Mouse (Mus musculus) ES-Bruce4 (cell line): ENCODE measurements around the gene Cbx7. TPM values are rescaled to one million over a fixed set of nuclear protein-coding genes. Genes with fewer than 3 reads are reported as not detected.
A peak's percentile ranks its signal among the peaks of the same experiment; 100 is the strongest.
"Not testable (repeated sequence)": the region's sequence is repeated elsewhere in the genome, so short reads cannot be mapped to it uniquely, and the experiment has no call there.

Experiments used
- H3K27ac ChIP-seq: 2 replicates; pipeline ENCODE4 v1.5.1; 2012; ENCODE audit warnings: low read length, inconsistent platforms; ENCODE audit not compliant: insufficient read depth
- H3K27me3 ChIP-seq: 2 replicates; pipeline ENCODE4 v1.6.1; 2012; ENCODE audit warnings: mild to moderate bottlenecking, low read length, inconsistent platforms; ENCODE audit not compliant: control insufficient read depth, poor library complexity, insufficient read depth, severe bottlenecking
- H3K36me3 ChIP-seq: 2 replicates; pipeline ENCODE4 v1.6.1; 2012; ENCODE audit warnings: inconsistent platforms, mild to moderate bottlenecking, low read length, moderate library complexity; ENCODE audit not compliant: control insufficient read depth, poor library complexity, insufficient read depth, severe bottlenecking
- H3K4me1 ChIP-seq: one replicate; pipeline ENCODE4 v1.8.1; 2011; ENCODE audit warnings: low read length; ENCODE audit not compliant: control insufficient read depth, insufficient read depth
- H3K4me3 ChIP-seq: 2 replicates; pipeline ENCODE4 v1.5.1; 2011; ENCODE audit warnings: low read depth, mild to moderate bottlenecking, low read length
- H3K9ac ChIP-seq: 2 replicates; pipeline ENCODE4 v1.6.1; 2012; ENCODE audit warnings: low read depth, mild to moderate bottlenecking, inconsistent platforms; ENCODE audit not compliant: poor library complexity, severe bottlenecking
- H3K9me3 ChIP-seq: replicated peaks from 2 replicates; pipeline ENCODE4 v1.6.1; 2012; ENCODE audit warnings: mild to moderate bottlenecking, low read length, inconsistent platforms; ENCODE audit not compliant: control insufficient read depth, poor library complexity, insufficient read depth, severe bottlenecking
- CTCF ChIP-seq: IDR thresholded peaks from one replicate; pipeline ENCODE4 v1.8.1; 2011; ENCODE audit warnings: low read depth, low read length
- EP300 ChIP-seq: IDR thresholded peaks from 2 replicates; pipeline ENCODE4 v1.6.1; 2011; ENCODE audit warnings: low read depth, low read length; ENCODE audit not compliant: insufficient read depth
- POLR2A ChIP-seq: IDR thresholded peaks from one replicate; pipeline ENCODE4 v1.8.1; 2011; ENCODE audit warnings: low read length; ENCODE audit not compliant: insufficient read depth
- polyA plus RNA-seq: library from polyadenylated mRNA; stranded (reverse); fragments of >200 nt; gene quantifications from 2 replicates; pipeline ENCODE4 v1.2.4, GENCODE M21; 2011; ENCODE audit warnings: low read depth; ENCODE audit not compliant: missing spikeins, insufficient read depth, insufficient read length

Cbx7 gene
- polyA plus RNA-seq, 1 experiment, result 111 TPM

GRCm38 (mm10) chr15:79942541-79942940, 28.4 kb downstream of the Cbx7 start:
- Histone ChIP-seq H3K9me3 (no peaks in the 10 kb centered on the region), H3K9ac (no peak overlapping the region), H3K27me3 (no peaks in the 10 kb centered on the region), H3K4me1 (peaks cover 4% of the 10 kb centered on the region), H3K4me3 (no peak overlapping the region), H3K27ac (peak overlapping the region; percentile 13), H3K36me3 (no peaks in the 10 kb centered on the region)
- TF ChIP-seq CTCF (no peak), POLR2A (no peak), EP300 (no peak)

- H3K27ac ChIP-seq, result peak overlapping the region; percentile 71
- H3K36me3 ChIP-seq, result no peaks in the 10 kb centered on the region
- H3K4me1 ChIP-seq, result peaks cover 3% of the 10 kb centered on the region
- no peaks in the 10 kb centered on the region for H3K9me3 ChIP-seq
- no peaks in the 10 kb centered on the region for H3K27me3 ChIP-seq
- no peak overlapping the region for H3K4me3 ChIP-seq
- TF ChIP-seq CTCF (peak; percentile 82), EP300 (no peak), POLR2A (no peak)
- no peak overlapping the region for H3K9ac ChIP-seq
These were observed 30.0 kb downstream of the Cbx7 start for GRCm38 (mm10) chr15:79940932-79941331.

DNA sequence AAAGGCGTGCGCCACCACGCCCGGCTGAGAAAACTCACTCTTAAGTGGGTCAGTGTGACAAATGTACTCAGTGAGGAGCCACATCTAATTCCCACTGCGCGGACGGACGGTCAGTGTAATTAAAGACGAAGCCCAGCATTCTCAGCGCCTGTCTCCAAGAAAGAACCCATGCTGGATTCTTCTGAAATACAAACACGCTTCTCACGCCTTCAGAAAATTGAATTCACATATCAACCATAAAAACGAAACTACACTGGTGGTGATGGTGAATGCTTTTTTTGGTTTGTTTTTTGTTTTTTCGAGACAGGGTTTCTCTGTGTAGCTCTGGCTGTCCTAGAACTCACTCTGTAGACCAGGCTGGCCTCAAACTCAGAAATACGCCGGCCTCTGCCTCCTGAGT, 31.0 kb downstream of the Cbx7 start:
- Histone ChIP-seq H3K9me3 (no peaks in the 10 kb centered on the region), H3K4me1 (peaks cover 3% of the 10 kb centered on the region), H3K36me3 (no peaks in the 10 kb centered on the region), H3K27ac (no peak overlapping the region), H3K4me3 (no peak overlapping the region), H3K9ac (no peak overlapping the region), H3K27me3 (no peaks in the 10 kb centered on the region)
- TF ChIP-seq CTCF, result no peak
- TF ChIP-seq POLR2A, result no peak
- TF ChIP-seq EP300, result no peak

- H3K27me3 ChIP-seq, H3K36me3 ChIP-seq, H3K9me3 ChIP-seq: not testable (repeated sequence)
These were observed 31.4 kb downstream of the Cbx7 start for GRCm38 (mm10) chr15:79939501-79939900.

DNA sequence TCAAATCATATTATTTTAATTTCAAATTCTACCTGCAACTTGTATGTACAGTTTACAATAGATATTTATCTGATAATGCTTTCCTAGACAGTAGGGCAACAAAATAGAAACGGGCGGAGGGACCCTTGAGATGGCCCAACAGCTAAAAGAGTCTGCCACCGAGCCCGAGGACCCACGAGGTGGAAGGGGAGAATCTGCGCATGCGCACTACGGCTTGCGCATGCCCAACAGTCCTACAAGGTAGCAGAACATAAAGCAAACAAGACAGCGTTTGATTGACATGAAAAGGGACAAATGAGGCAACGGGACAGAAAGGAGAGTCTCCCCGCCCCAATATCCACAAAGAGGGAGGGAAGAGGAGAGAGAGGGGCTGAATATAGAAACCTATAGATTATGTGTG, 31.9 kb downstream of the Cbx7 start:
- Histone ChIP-seq H3K36me3 (no peaks in the 10 kb centered on the region), H3K27ac (no peak overlapping the region), H3K27me3 (no peaks in the 10 kb centered on the region), H3K4me1 (peaks cover 3% of the 10 kb centered on the region), H3K9me3 (no peaks in the 10 kb centered on the region), H3K4me3 (no peak overlapping the region), H3K9ac (no peak overlapping the region)
- TF ChIP-seq POLR2A (no peak), EP300 (no peak), CTCF (no peak)

More at GRCm38 (mm10) chr15:79939501-79939900, 31.4 kb downstream of the Cbx7 start:
- H3K4me3 ChIP-seq, H3K9ac ChIP-seq, H3K4me1 ChIP-seq, H3K27ac ChIP-seq: not testable (repeated sequence)

DNA sequence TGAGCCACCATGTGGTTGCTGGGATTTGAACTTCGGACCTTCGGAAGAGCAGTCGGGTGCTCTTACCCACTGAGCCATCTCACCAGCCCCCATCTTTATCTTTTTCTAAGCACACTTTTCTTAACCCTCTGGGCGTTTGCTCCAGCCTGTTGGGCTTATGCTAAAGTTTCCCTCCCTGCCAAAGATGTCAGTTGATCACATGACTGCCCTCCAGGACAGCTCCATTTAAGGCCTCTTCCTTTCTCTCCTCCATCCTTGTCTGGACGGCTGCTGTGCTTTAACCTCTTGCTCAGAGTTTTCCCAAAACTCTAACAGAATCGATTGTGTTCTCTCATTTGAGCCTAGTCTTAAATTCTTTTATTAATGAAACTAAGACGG, 34.6 kb downstream of the Cbx7 start:
- H3K27ac ChIP-seq, result peak overlapping the region; percentile 89
- no peak for TF ChIP-seq CTCF
- no peak for TF ChIP-seq EP300
- TF ChIP-seq POLR2A, result no peak
- no peaks in the 10 kb centered on the region for H3K36me3 ChIP-seq
- no peaks in the 10 kb centered on the region for H3K27me3 ChIP-seq
- no peaks in the 10 kb centered on the region for H3K9me3 ChIP-seq
- no peak overlapping the region for H3K9ac ChIP-seq
- no peaks in the 10 kb centered on the region for H3K4me1 ChIP-seq
- no peak overlapping the region for H3K4me3 ChIP-seq
